Mouse (Mus musculus) bone marrow, adult 2 months (tissue): ENCODE measurements around the gene Trim62.

ENCODE experiments used
- CTCF ChIP-seq: fragments of 200-500 bp; IDR thresholded peaks from 2 replicates; pipeline ENCODE4 v1.5.1; 2011; ENCODE audit warnings: low read length, control low read depth; ENCODE audit not compliant: control insufficient read depth, insufficient read depth
- POLR2A ChIP-seq: fragments of 200-500 bp; IDR thresholded peaks from 2 replicates; pipeline ENCODE4 v1.6.1; 2011; ENCODE audit warnings: low read depth, mild to moderate bottlenecking, control low read depth, low read length, borderline replicate concordance; ENCODE audit not compliant: control insufficient read depth

- TF ChIP-seq CTCF (no peak), POLR2A (no peak)
These were observed 74.8 kb downstream of the Trim62 start for GRCm38 (mm10) chr4:128958156-128958555.
